Mouse (Mus musculus) liver, postnatal 0 days (tissue): ENCODE results near the gene Nudt2.

Source experiments
- CTCF ChIP-seq: sonication (generic); IDR thresholded peaks from 2 replicates; pipeline ENCODE4 v1.5.1; 2016; ENCODE audit warnings: antibody characterized with exemption, low read depth
- EP300 ChIP-seq: IDR thresholded peaks from 2 replicates; pipeline ENCODE4 v1.6.1; 2016; ENCODE audit warnings: antibody characterized with exemption, low read depth, mild to moderate bottlenecking

DNA sequence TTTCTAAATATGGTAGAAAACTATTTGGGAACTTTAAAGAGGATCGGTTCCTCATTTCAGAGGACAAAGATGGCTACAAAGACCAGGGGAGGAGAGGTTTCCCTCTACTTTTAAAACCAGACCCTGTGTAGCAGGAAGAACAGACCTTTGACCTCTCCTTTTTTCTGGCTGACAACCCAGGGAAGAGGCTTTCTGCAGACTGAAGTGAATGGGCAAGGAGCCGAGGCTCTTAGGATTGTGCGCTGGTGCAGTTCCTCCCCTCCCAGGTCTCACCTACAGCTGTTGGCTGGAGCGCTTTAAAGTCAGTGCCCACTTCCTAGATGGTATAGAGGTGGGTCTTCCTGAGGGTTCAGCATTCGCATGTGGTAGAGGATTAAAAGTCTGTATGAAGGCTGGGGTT is 32.1 kb downstream of the Nudt2 start:
- TF ChIP-seq CTCF = no peak
- no peak for TF ChIP-seq EP300
